Mouse (Mus musculus) liver, embryonic 14.5 days (tissue): ENCODE results near the gene Tjp2. TPM values are rescaled to one million over a fixed set of nuclear protein-coding genes. Genes with fewer than 3 reads are reported as not detected.

Experiments used
- ATAC-seq: fragments of 200-750 bp; cut with Nextera tagmentation; 2 replicates; pipeline ENCODE4 v1.8.0; 2017; ENCODE audit warnings: moderate number of reproducible peaks, mild to moderate bottlenecking, moderate library complexity; ENCODE audit not compliant: insufficient read depth
- DNase-seq, 3 experiments: peaks; one replicate each; pipeline ENCODE4 v3.0.0-alpha.2; 2012 to 2013; ENCODE audit warnings: low read depth in 3 of 3, low spot score in 3 of 3
- H3K27ac ChIP-seq: fragments of 300-500 bp; sonication (generic); 2 replicates; pipeline ENCODE4 v1.5.1; 2014; ENCODE audit warnings: moderate library complexity, mild to moderate bottlenecking, control low read depth, inconsistent platforms
- H3K27me3 ChIP-seq: fragments of 300-500 bp; sonication (generic); 2 replicates; pipeline ENCODE4 v1.6.1; 2014; ENCODE audit warnings: mild to moderate bottlenecking, low read length, moderate library complexity; ENCODE audit not compliant: control insufficient read depth, insufficient read depth
- H3K36me3 ChIP-seq: fragments of 300-500 bp; sonication (generic); replicated peaks from 2 replicates; pipeline ENCODE4 v1.6.1; 2014; ENCODE audit warnings: low read depth; ENCODE audit not compliant: control insufficient read depth, insufficient read depth
- H3K4me1 ChIP-seq, 2 experiments: fragments of 200-500 bp in 1 of 2; fragments of 300-500 bp in 1 of 2; sonication (generic) in 1 of 2; replicated peaks; 2 replicates each; pipeline ENCODE4 v1.6.1; 2012 to 2014; ENCODE audit warnings: antibody characterized with exemption in 1 of 2, inconsistent platforms in 1 of 2, low read length in 1 of 2; ENCODE audit not compliant: control insufficient read depth in 2 of 2, insufficient read depth in 2 of 2
- H3K4me2 ChIP-seq: fragments of 300-500 bp; sonication (generic); 2 replicates; pipeline ENCODE4 v1.6.1; 2014; ENCODE audit warnings: low read depth, mild to moderate bottlenecking, control low read depth, moderate library complexity
- H3K4me3 ChIP-seq, 2 experiments: fragments of 200-500 bp in 1 of 2; fragments of 300-500 bp in 1 of 2; sonication (generic) in 1 of 2; 2 replicates each; pipeline ENCODE4 v1.5.1; 2012 to 2014; ENCODE audit warnings: low read depth in 2 of 2, low read length in 2 of 2, mild to moderate bottlenecking in 2 of 2, control low read depth in 1 of 2, inconsistent platforms in 1 of 2, moderate library complexity in 1 of 2; ENCODE audit not compliant: insufficient read depth in 1 of 2
- H3K9ac ChIP-seq: fragments of 300-500 bp; sonication (generic); replicated peaks from 2 replicates; pipeline ENCODE4 v1.6.1; 2014; ENCODE audit warnings: mild to moderate bottlenecking, control low read depth, moderate library complexity
- H3K9me3 ChIP-seq: fragments of 300-500 bp; sonication (generic); 2 replicates; pipeline ENCODE4 v1.6.1; 2016; ENCODE audit warnings: low read length, mixed read lengths; ENCODE audit not compliant: control insufficient read depth
- CTCF ChIP-seq: IDR thresholded peaks from 2 replicates; pipeline ENCODE4 v1.5.1; 2016; ENCODE audit warnings: antibody characterized with exemption, low read depth, control low read depth
- EP300 ChIP-seq: IDR thresholded peaks from 2 replicates; pipeline ENCODE4 v1.6.1; 2016; ENCODE audit warnings: antibody characterized with exemption, low read depth
- WGBS: fragments of 180-500 bp; shearing (Covaris S2); extraction: QIAGEN DNeasy Blood & Tissue Kit; methylation state at CpG from one replicate; pipeline ENCODE4 v1.1.7; 2014; ENCODE audit not compliant: insufficient replicate concordance; 5-methylcytosine and 5-hydroxymethylcytosine counted together
- polyA plus RNA-seq, 2 experiments: library from polyadenylated mRNA; depleted of rRNA in 1 of 2; stranded (reverse) in 1 of 2; unstranded in 1 of 2; fragments of >200 nt; fragmentation: Nextera tagmentation in 1 of 2; extraction: Ambion mirVana in 1 of 2; gene quantifications; 2 replicates each; pipeline versions ENCODE4 v1.2.1 to v1.2.3; 2012 to 2014

Gene Tjp2
- polyA plus RNA-seq, 2 experiments: 2.9 to 3.2 TPM

- 72% methylated on average over 4 of the region's 4 CpGs for WGBS
- H3K36me3 ChIP-seq: no peaks in the 10 kb centered on the region
- peaks cover 29% of the 10 kb centered on the region for H3K27me3 ChIP-seq
- H3K9ac ChIP-seq: no peak overlapping the region
- DNase-seq: no peak
- no peaks in the 10 kb centered on the region for H3K9me3 ChIP-seq
- ATAC-seq: no peak
- TF ChIP-seq EP300: no peak
- TF ChIP-seq CTCF: no peak
- H3K4me3 ChIP-seq: no peak overlapping the region
- 0 out of 4 replicates have a peak, but pooled peaks cover 0 to 2% of the 10 kb centered on the region in 2 experiments for H3K4me1 ChIP-seq
- H3K27ac ChIP-seq: no peak overlapping the region
- no peak overlapping the region for H3K4me2 ChIP-seq
These were observed 3.4 kb downstream of the Tjp2 start for GRCm38 (mm10) chr19:24221455-24221854.

GRCm38 (mm10) chr19:24220795-24221445, 3.9 kb downstream of the Tjp2 start:
- Histone ChIP-seq H3K36me3 (no peaks in the 10 kb centered on the region), H3K9me3 (no peaks in the 10 kb centered on the region), H3K27me3 (peaks cover 28% of the 10 kb centered on the region), H3K4me3 (no peak overlapping the region), H3K4me2 (no peak overlapping the region), H3K9ac (no peak overlapping the region), H3K27ac (no peak overlapping the region), H3K4me1 (0 out of 4 replicates have a peak, but pooled peaks cover 0 to 2% of the 10 kb centered on the region in 2 experiments)
- WGBS: 33% methylated on average over 14 of the region's 14 CpGs
- TF ChIP-seq CTCF (no peak), EP300 (no peak)
- no peak for DNase-seq
- no peak for ATAC-seq

- TF ChIP-seq EP300 (no peak), CTCF (no peak)
- WGBS: 64% methylated on average over 9 of the region's 9 CpGs
- DNase-seq (no peak), ATAC-seq (no peak)
- Histone ChIP-seq H3K27me3 (peaks cover 9% of the 10 kb centered on the region), H3K27ac (no peak overlapping the region), H3K4me2 (no peak overlapping the region), H3K36me3 (no peaks in the 10 kb centered on the region), H3K4me1 (no peaks in the 10 kb centered on the region), H3K9me3 (no peaks in the 10 kb centered on the region), H3K4me3 (no peak overlapping the region), H3K9ac (no peak overlapping the region)
These were observed 5.8 kb downstream of the Tjp2 start for GRCm38 (mm10) chr19:24219011-24219410.

- H3K27ac ChIP-seq: no peak overlapping the region
- H3K4me1 ChIP-seq: no peaks in the 10 kb centered on the region
- H3K4me2 ChIP-seq: no peak overlapping the region
- H3K27me3 ChIP-seq: peaks cover 2% of the 10 kb centered on the region
- H3K9me3 ChIP-seq: no peaks in the 10 kb centered on the region
- TF ChIP-seq EP300 (no peak), CTCF (peak; percentile 52)
- DNase-seq: no peak
- H3K4me3 ChIP-seq: no peak overlapping the region
- WGBS: 24% methylated on average over 2 of the region's 2 CpGs
- no peaks in the 10 kb centered on the region for H3K36me3 ChIP-seq
- H3K9ac ChIP-seq: no peak overlapping the region
- no peak for ATAC-seq
These were observed 6.5 kb downstream of the Tjp2 start for GRCm38 (mm10) chr19:24218291-24218690.

GRCm38 (mm10) chr19:24217851-24218250, 7.0 kb downstream of the Tjp2 start:
- H3K27me3 ChIP-seq: no peaks in the 10 kb centered on the region
- H3K27ac ChIP-seq: no peak overlapping the region
- DNase-seq (no peak), ATAC-seq (no peak)
- H3K4me1 ChIP-seq: no peaks in the 10 kb centered on the region
- H3K4me3 ChIP-seq: no peak overlapping the region
- H3K9ac ChIP-seq: no peak overlapping the region
- H3K9me3 ChIP-seq: no peaks in the 10 kb centered on the region
- no peak overlapping the region for H3K4me2 ChIP-seq
- no peaks in the 10 kb centered on the region for H3K36me3 ChIP-seq
- TF ChIP-seq EP300 (no peak), CTCF (no peak)
